Mouse (Mus musculus) lung, embryonic 14.5 days (tissue): ENCODE measurements around the gene Wdr61. TPM values are rescaled to one million over a fixed set of nuclear protein-coding genes. Genes with fewer than 3 reads are reported as not detected.

ENCODE experiments used
- ATAC-seq: fragments of 200-750 bp; cut with Nextera tagmentation; 2 replicates; pipeline ENCODE4 v1.8.0; 2017; ENCODE audit warnings: mild to moderate bottlenecking, moderate TSS enrichment, moderate library complexity; ENCODE audit not compliant: insufficient read depth
- DNase-seq: peaks from one replicate; pipeline ENCODE4 v3.0.0-alpha.2; 2015
- H3K27ac ChIP-seq: fragments of 300-500 bp; sonication (generic); 2 replicates; pipeline ENCODE4 v1.5.1; 2014; ENCODE audit warnings: low read depth, mild to moderate bottlenecking, moderate library complexity
- H3K27me3 ChIP-seq: fragments of 300-500 bp; sonication (generic); 2 replicates; pipeline ENCODE4 v1.6.1; 2014; ENCODE audit warnings: low read length, control low read depth; ENCODE audit not compliant: insufficient read depth
- H3K36me3 ChIP-seq: fragments of 300-500 bp; sonication (generic); 2 replicates; pipeline ENCODE4 v1.6.1; 2014; ENCODE audit warnings: control low read depth; ENCODE audit not compliant: insufficient read depth
- H3K4me1 ChIP-seq: fragments of 300-500 bp; sonication (generic); 2 replicates; pipeline ENCODE4 v1.6.1; 2014; ENCODE audit warnings: antibody characterized with exemption, control low read depth; ENCODE audit not compliant: insufficient read depth
- H3K4me2 ChIP-seq: fragments of 300-500 bp; sonication (generic); 2 replicates; pipeline ENCODE4 v1.6.1; 2014; ENCODE audit warnings: mild to moderate bottlenecking
- H3K4me3 ChIP-seq: fragments of 300-500 bp; sonication (generic); 2 replicates; pipeline ENCODE4 v1.5.1; 2014; ENCODE audit warnings: low read depth, low read length
- H3K9ac ChIP-seq: fragments of 300-500 bp; sonication (generic); 2 replicates; pipeline ENCODE4 v1.6.1; 2014
- H3K9me3 ChIP-seq: fragments of 300-500 bp; sonication (generic); 2 replicates; pipeline ENCODE4 v1.6.1; 2016; ENCODE audit warnings: low read depth, low read length, control low read depth
- CTCF ChIP-seq: IDR thresholded peaks from 2 replicates; pipeline ENCODE4 v1.5.1; 2016; ENCODE audit warnings: antibody characterized with exemption, low read depth
- WGBS: fragments of 180-500 bp; shearing (Covaris S2); extraction: QIAGEN DNeasy Blood & Tissue Kit; methylation state at CpG from one replicate; pipeline ENCODE4 v1.1.7; 2014; 5-methylcytosine and 5-hydroxymethylcytosine counted together
- polyA plus RNA-seq: library from polyadenylated mRNA; unstranded; fragments of >200 nt; fragmentation: Nextera tagmentation; extraction: Ambion mirVana; gene quantifications from 2 replicates; pipeline ENCODE4 v1.2.1, GENCODE M21; 2014

Gene Wdr61
- polyA plus RNA-seq, 1 experiment from 2014 or later = 148 TPM

- Histone ChIP-seq H3K4me2 (no peak overlapping the region), H3K27me3 (no peaks in the 10 kb centered on the region), H3K4me3 (no peak overlapping the region), H3K4me1 (no peaks in the 10 kb centered on the region), H3K36me3 (peaks cover 24% of the 10 kb centered on the region; the same call in 1 of the 2 replicates), H3K9ac (no peak overlapping the region), H3K9me3 (no peaks in the 10 kb centered on the region), H3K27ac (no peak overlapping the region)
- DNase-seq (no peak), ATAC-seq (no peak)
- 51% methylated on average over 8 of the region's 8 CpGs for WGBS
- TF ChIP-seq CTCF = no peak
These were observed 26.9 kb downstream of the Wdr61 start for GRCm38 (mm10) chr9:54707288-54707999.

- no peak for ATAC-seq
- TF ChIP-seq CTCF = no peak
- no peaks in the 10 kb centered on the region for H3K9me3 ChIP-seq
- H3K36me3 ChIP-seq = peaks cover 10% of the 10 kb centered on the region; the same call in 1 of the 2 replicates
- whole genome bisulfite sequencing = 30% methylated on average over 1 of the region's 1 CpGs
- no peak overlapping the region for H3K4me3 ChIP-seq
- H3K27me3 ChIP-seq = 0 out of 2 replicates have a peak, but pooled peaks cover 4% of the 10 kb centered on the region
- H3K9ac ChIP-seq = no peak overlapping the region
- H3K27ac ChIP-seq = no peak overlapping the region
- H3K4me1 ChIP-seq = no peaks in the 10 kb centered on the region
- DNase-seq = no peak
- H3K4me2 ChIP-seq = no peak overlapping the region
These were observed 28.8 kb downstream of the Wdr61 start for GRCm38 (mm10) chr9:54705561-54705960.

GRCm38 (mm10) chr9:54704361-54704760 is 30.0 kb downstream of the Wdr61 start:
- Histone ChIP-seq H3K4me1 (peaks cover 6% of the 10 kb centered on the region; the same call in 1 of the 2 replicates), H3K27ac (no peak overlapping the region), H3K9me3 (no peaks in the 10 kb centered on the region), H3K27me3 (0 out of 2 replicates have a peak, but pooled peaks cover 6% of the 10 kb centered on the region), H3K4me2 (no peak overlapping the region), H3K4me3 (no peak overlapping the region), H3K9ac (0 out of 2 replicates have a peak overlapping the region, but pooled peaks have one; percentile 3), H3K36me3 (peaks cover 6% of the 10 kb centered on the region; the same call in 1 of the 2 replicates)
- no peak for TF ChIP-seq CTCF
- DNase-seq (no peak), ATAC-seq (no peak)
- WGBS = 64% methylated on average over 5 of the region's 5 CpGs

DNA sequence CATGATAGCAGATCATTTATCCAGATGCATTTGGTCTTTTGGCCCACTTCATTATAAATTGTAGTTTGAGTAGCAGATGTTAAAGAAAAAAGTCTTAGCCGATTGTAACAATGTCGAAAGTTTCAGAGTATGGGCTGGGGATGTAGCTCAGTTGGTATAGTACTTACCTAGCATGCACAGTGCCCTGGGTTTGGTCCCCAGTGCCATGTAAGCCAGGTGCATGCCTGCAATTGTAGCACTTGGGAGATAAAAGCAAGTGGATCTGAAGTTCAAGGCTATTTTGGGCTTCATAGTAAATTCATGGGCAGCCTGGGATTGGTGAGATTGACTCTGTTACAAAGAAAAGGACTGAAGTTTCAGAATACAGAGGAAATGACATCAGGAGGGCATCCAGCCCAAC is 31.7 kb downstream of the Wdr61 start:
- no peak for TF ChIP-seq CTCF
- no peak overlapping the region for H3K4me2 ChIP-seq
- H3K4me1 ChIP-seq = peaks cover 11% of the 10 kb centered on the region; the same call in 1 of the 2 replicates
- peaks cover 16% of the 10 kb centered on the region for H3K27me3 ChIP-seq
- DNase-seq = no peak
- no peaks in the 10 kb centered on the region for H3K9me3 ChIP-seq
- no peak overlapping the region for H3K9ac ChIP-seq
- no peak overlapping the region for H3K4me3 ChIP-seq
- no peak overlapping the region for H3K27ac ChIP-seq
- WGBS = 51% methylated on average over 2 of the region's 2 CpGs
- no peak for ATAC-seq
- no peaks in the 10 kb centered on the region for H3K36me3 ChIP-seq

DNA sequence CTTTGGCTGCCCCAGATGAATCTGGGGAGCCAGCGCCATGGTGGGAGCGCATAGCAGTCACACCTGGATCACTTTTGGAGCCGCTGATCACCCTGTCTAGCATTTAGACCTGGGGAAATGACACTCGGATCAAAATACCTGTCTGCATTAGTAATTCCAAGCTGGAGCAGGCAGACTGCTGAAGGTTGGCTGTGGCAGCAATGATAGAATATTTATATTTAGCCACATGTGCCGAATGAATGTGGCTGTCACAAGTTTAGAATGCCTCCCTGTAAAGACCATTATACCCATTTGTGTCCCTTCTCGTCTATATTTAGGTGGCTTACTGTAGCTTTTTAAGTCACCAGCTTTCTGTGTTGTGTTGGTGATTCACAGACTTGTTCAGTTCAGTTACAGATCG is 33.6 kb downstream of the Wdr61 start:
- H3K4me1 ChIP-seq = peaks cover 11% of the 10 kb centered on the region; the same call in 1 of the 2 replicates
- peak overlapping the region; percentile 71 for H3K4me3 ChIP-seq
- ATAC-seq (no peak), DNase-seq (no peak)
- no peaks in the 10 kb centered on the region for H3K9me3 ChIP-seq
- WGBS = 68% methylated on average over 7 of the region's 7 CpGs
- H3K4me2 ChIP-seq = peak overlapping the region; percentile 93
- no peak overlapping the region for H3K9ac ChIP-seq
- no peaks in the 10 kb centered on the region for H3K36me3 ChIP-seq
- H3K27ac ChIP-seq = no peak overlapping the region
- peaks cover 16% of the 10 kb centered on the region for H3K27me3 ChIP-seq
- no peak for TF ChIP-seq CTCF

DNA sequence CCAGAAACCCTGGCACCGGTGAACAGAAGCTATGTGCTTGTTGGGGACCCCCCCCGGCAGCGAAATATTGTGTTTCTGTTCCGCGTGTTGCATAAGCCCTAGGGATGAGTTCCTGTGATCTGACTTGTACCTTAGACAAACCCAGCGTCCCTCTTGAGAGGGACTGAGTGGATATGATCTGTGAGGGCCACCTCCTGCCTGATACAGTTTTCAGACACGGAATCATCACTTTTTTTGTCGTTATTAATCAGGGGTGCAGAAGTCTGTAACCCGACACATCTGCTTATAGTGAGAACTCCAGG is 34.2 kb downstream of the Wdr61 start:
- no peaks in the 10 kb centered on the region for H3K9me3 ChIP-seq
- WGBS = 15% methylated on average over 9 of the region's 9 CpGs
- DNase-seq (no peak), ATAC-seq (no peak)
- peaks cover 11% of the 10 kb centered on the region; the same call in 1 of the 2 replicates for H3K4me1 ChIP-seq
- no peak overlapping the region for H3K27ac ChIP-seq
- peaks cover 16% of the 10 kb centered on the region for H3K27me3 ChIP-seq
- peak overlapping the region; percentile 93 for H3K4me2 ChIP-seq
- peak overlapping the region; percentile 71 for H3K4me3 ChIP-seq
- TF ChIP-seq CTCF = no peak
- peak overlapping the region; percentile 75 for H3K9ac ChIP-seq
- no peaks in the 10 kb centered on the region for H3K36me3 ChIP-seq

GRCm38 (mm10) chr9:54699345-54700173 is 34.8 kb downstream of the Wdr61 start:
- peak overlapping the region; percentile 75 for H3K9ac ChIP-seq
- peaks cover 11% of the 10 kb centered on the region; the same call in 1 of the 2 replicates for H3K4me1 ChIP-seq
- DNase-seq (peak; percentile 85), ATAC-seq (peak; percentile 75)
- H3K9me3 ChIP-seq = no peaks in the 10 kb centered on the region
- H3K36me3 ChIP-seq = no peaks in the 10 kb centered on the region
- no peak overlapping the region for H3K27ac ChIP-seq
- TF ChIP-seq CTCF = no peak
- H3K4me2 ChIP-seq = peak overlapping the region; percentile 93
- peak overlapping the region; percentile 71 for H3K4me3 ChIP-seq
- under 1% methylated on average over 89 of the region's 92 CpGs for WGBS
- H3K27me3 ChIP-seq = peaks cover 16% of the 10 kb centered on the region
